Mouse (Mus musculus) CD4-positive naive resting alpha-beta T cell, adult 57 days (primary cell): ENCODE results near the gene Krtcap2. TPM values are rescaled to one million over a fixed set of nuclear protein-coding genes. Genes with fewer than 3 reads are reported as not detected.

ENCODE experiments used
- total RNA-seq: library from RNA; stranded (reverse); gene quantifications from one replicate; pipeline ENCODE4 v1.2.4, GENCODE M21; 2023

Krtcap2 gene
- total RNA-seq: 94.5 TPM

GRCm38 (mm10) chr3:89245688-89246171, at the start of gene Krtcap2:
Gene Krtcap2 (plus strand): TSS chr3:89245966.

GRCm38 (mm10) chr3:89202253-89203141, 43.3 kb upstream of the Krtcap2 start, which contains the start of gene Gba:
Gene Gba (plus strand): TSS chr3:89202928.

DNA sequence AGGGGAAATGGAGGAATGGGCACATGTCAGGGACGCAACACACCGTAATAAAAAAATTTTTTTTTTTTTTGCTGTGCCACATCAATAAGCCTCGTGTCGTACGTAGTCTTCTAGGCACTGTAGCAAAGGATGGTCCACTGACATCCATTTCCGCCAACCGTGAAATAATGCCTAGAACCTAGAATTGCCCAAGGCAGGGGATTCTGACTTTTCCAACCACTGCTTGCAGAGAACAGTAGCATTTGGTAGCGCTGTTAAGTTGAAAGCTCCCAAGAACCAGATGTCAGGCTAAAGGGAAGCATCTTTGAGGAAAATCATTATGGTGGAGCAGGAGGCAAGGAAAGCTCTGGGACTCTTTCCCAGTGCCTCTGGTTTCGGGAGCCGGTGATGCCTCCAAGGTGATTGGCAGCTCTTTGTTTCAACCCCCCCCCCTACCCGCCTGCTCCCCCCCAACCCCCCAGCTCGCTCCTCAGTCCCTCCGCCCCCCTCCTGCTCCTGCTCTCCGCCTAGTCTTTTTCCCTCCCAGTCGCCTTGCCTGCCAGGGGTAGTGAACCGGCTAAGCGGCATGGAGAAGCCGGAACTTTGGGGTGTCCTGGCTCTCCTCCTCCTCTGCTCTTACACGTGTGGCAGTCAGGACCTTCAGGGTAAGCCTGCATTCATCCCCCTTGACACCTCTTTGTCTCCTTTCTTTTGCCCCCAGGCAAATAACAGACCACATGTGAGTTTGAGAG, 30.9 kb upstream of the Krtcap2 start, which contains the start of gene Thbs3:
Gene Thbs3 (plus strand): TSS at position 500 of the 731 bp plus-strand sequence.

GRCm38 (mm10) chr3:89226900-89227299, 18.9 kb upstream of the Krtcap2 start, which contains the start of gene Mtx1:
Gene Mtx1 (minus strand): TSS chr3:89227088.

DNA sequence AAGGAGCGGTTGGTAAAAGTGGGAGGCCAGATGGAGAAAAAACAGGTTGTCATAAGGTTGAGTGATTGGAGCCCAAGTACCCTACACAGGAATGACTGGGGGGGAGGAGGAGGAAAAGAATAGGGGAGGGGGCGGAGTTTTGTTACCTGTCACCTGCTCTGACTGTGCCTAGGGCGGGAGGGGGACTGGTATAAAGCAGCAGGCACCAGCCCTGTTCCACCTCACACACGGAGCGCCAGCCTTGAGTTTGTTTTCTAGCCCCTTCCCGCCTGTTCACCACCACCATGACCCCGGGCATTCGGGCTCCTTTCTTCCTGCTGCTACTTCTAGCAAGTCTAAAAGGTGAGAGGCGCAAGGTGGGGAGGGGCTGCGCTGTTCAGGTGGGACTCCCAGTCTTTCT, 16.9 kb upstream of the Krtcap2 start, which contains the start of gene Muc1:
Gene Muc1 (plus strand): TSS at position 222 of the 400 bp plus-strand sequence.

GRCm38 (mm10) chr3:89246261-89247100, 715 bp downstream of the Krtcap2 start, which contains the start of gene Trim46:
Gene Trim46 (minus strand): TSS chr3:89246309.

GRCm38 (mm10) chr3:89259076-89259475, 13.3 kb downstream of the Krtcap2 start, which contains the start of gene Dpm3:
Gene Dpm3 (plus strand): TSS chr3:89259358.

GRCm38 (mm10) chr3:89270051-89270755, 24.4 kb downstream of the Krtcap2 start, which contains the start of gene Slc50a1:
Gene Slc50a1 (minus strand): TSS chr3:89270570.

GRCm38 (mm10) chr3:89280606-89281511, 35.1 kb downstream of the Krtcap2 start, which contains the start of gene Efna1:
Gene Efna1 (minus strand): TSS chr3:89281142.

Other genes starting within 250 kb of the Krtcap2 start
- 67.5 TPM for gene Rusc1, start 152.7 kb upstream of the Krtcap2 start, total RNA-seq
- not detected for gene Gm43738, start 144.9 kb upstream of the Krtcap2 start, total RNA-seq
- gene Fdps, start 144.0 kb upstream of the Krtcap2 start, total RNA-seq: 36.2 TPM
- not detected for gene Pklr, start 109.8 kb upstream of the Krtcap2 start, total RNA-seq
- gene Hcn3, start 85.8 kb upstream of the Krtcap2 start, total RNA-seq: 6.1 TPM
- 132 TPM for gene Clk2, start 81.2 kb upstream of the Krtcap2 start, total RNA-seq
- 156 TPM for gene Scamp3, start 68.5 kb upstream of the Krtcap2 start, total RNA-seq
- gene Fam189b, start 62.8 kb upstream of the Krtcap2 start, total RNA-seq: 129 TPM
- gene Gba, start 43.0 kb upstream of the Krtcap2 start, total RNA-seq: 61.2 TPM
- 12.1 TPM for gene Thbs3, start 30.8 kb upstream of the Krtcap2 start, total RNA-seq
- gene Mtx1, start 18.9 kb upstream of the Krtcap2 start, total RNA-seq: 205 TPM
- gene Muc1, start 16.9 kb upstream of the Krtcap2 start, total RNA-seq: 0.50 TPM
- gene Trim46, start 343 bp downstream of the Krtcap2 start, total RNA-seq: 2.0 TPM
- 55.3 TPM for gene Dpm3, start 13.4 kb downstream of the Krtcap2 start, total RNA-seq
- gene Slc50a1, start 24.6 kb downstream of the Krtcap2 start, total RNA-seq: 113 TPM
- gene Efna1, start 35.2 kb downstream of the Krtcap2 start, total RNA-seq: 0.41 TPM
- not detected for gene Efna3, start 77.0 kb downstream of the Krtcap2 start, total RNA-seq
- not detected for gene Efna4, start 92.1 kb downstream of the Krtcap2 start, total RNA-seq
- 19.3 TPM for gene Adam15, start 104.0 kb downstream of the Krtcap2 start, total RNA-seq
- gene Dcst2, start 116.0 kb downstream of the Krtcap2 start, total RNA-seq: 0.24 TPM
- not detected for gene Dcst1, start 119.3 kb downstream of the Krtcap2 start, total RNA-seq
- 111 TPM for gene Zbtb7b, start 148.8 kb downstream of the Krtcap2 start, total RNA-seq
- not detected for gene Lenep, start 156.8 kb downstream of the Krtcap2 start, total RNA-seq
- gene Flad1, start 165.9 kb downstream of the Krtcap2 start, total RNA-seq: 29.4 TPM
- 2.8 TPM for gene Cks1b, start 172.4 kb downstream of the Krtcap2 start, total RNA-seq
- gene Shc1, start 172.5 kb downstream of the Krtcap2 start, total RNA-seq: 96.2 TPM
- gene Pygo2, start 184.2 kb downstream of the Krtcap2 start, total RNA-seq: 54.1 TPM
- gene Pbxip1, start 190.7 kb downstream of the Krtcap2 start, total RNA-seq: 115 TPM
- 8.2 TPM for gene Pmvk, start 208.6 kb downstream of the Krtcap2 start, total RNA-seq